Mouse (Mus musculus) CH12.LX (cell line): ENCODE measurements around the gene Shld2. TPM values are rescaled to one million over a fixed set of nuclear protein-coding genes. Genes with fewer than 3 reads are reported as not detected.

ENCODE experiments used
- DNase-seq: peaks from one replicate; pipeline ENCODE4 v3.0.0-alpha.2; 2013; ENCODE audit errors: extremely low read depth
- H3K27ac ChIP-seq: 2 replicates; pipeline ENCODE4 v1.5.1; 2012; ENCODE audit warnings: low read depth, mild to moderate bottlenecking, control low read depth, moderate library complexity; ENCODE audit not compliant: insufficient read depth
- H3K27me3 ChIP-seq: replicated peaks from 2 replicates; pipeline ENCODE3; 2012; ENCODE audit warnings: inconsistent platforms
- H3K36me3 ChIP-seq, 2 experiments: replicated peaks in 1 of 2; 2 replicates each; pipeline versions ENCODE3 to v1.6.1; 2012; ENCODE audit warnings: inconsistent platforms in 1 of 2, low read length in 1 of 2, mild to moderate bottlenecking in 1 of 2, mixed read lengths in 1 of 2, moderate library complexity in 1 of 2; ENCODE audit not compliant: control insufficient read depth in 1 of 2, insufficient read depth in 1 of 2
- H3K4me1 ChIP-seq, 2 experiments: 2 replicates each; pipeline ENCODE4 v1.6.1; 2012; ENCODE audit warnings: inconsistent platforms in 1 of 2, moderate library complexity in 1 of 2; ENCODE audit not compliant: insufficient read depth in 2 of 2, control insufficient read depth in 1 of 2
- H3K4me2 ChIP-seq: 2 replicates; pipeline ENCODE4 v1.6.1; 2012; ENCODE audit warnings: low read depth, mild to moderate bottlenecking, control low read depth; ENCODE audit not compliant: poor library complexity, insufficient read depth, severe bottlenecking
- H3K4me3 ChIP-seq, 3 experiments: fragments of 150-350 bp in 1 of 3; sonication (generic) in 1 of 3; replicated peaks in 1 of 3; 2 replicates each; pipeline versions ENCODE3 to v1.5.1; 2011 to 2012; ENCODE audit warnings: low read depth in 2 of 3, low read length in 2 of 3, mild to moderate bottlenecking in 2 of 3, moderate library complexity in 2 of 3, control low read depth in 1 of 3, improper control_type of control experiment in 1 of 3, inconsistent platforms in 1 of 3, mixed read lengths in 1 of 3; ENCODE audit not compliant: poor library complexity in 1 of 3
- H3K79me2 ChIP-seq: replicated peaks from 2 replicates; pipeline ENCODE4 v1.6.1; 2012; ENCODE audit warnings: mild to moderate bottlenecking, moderate library complexity; ENCODE audit not compliant: control insufficient read depth, poor library complexity, insufficient read depth, severe bottlenecking; ENCODE audit errors: extremely low read depth
- H3K9ac ChIP-seq: 2 replicates; pipeline ENCODE4 v1.6.1; 2012; ENCODE audit warnings: low read depth, mild to moderate bottlenecking, control low read depth, moderate library complexity; ENCODE audit not compliant: insufficient read depth
- H3K9me3 ChIP-seq: replicated peaks from 2 replicates; pipeline ENCODE3; 2012; ENCODE audit warnings: low read length, inconsistent platforms, mixed read lengths
- BHLHE40 ChIP-seq: IDR thresholded peaks from 2 replicates; pipeline ENCODE4 v1.6.1; 2011; ENCODE audit warnings: mild to moderate bottlenecking, low read depth, low read length, improper control_type of control experiment
- CHD1 ChIP-seq: IDR thresholded peaks from 2 replicates; pipeline ENCODE4 v1.6.1; 2012; ENCODE audit warnings: low read depth, low read length, improper control_type of control experiment, inconsistent platforms
- CTCF ChIP-seq, 2 experiments: IDR thresholded peaks in 1 of 2; conservative IDR thresholded peaks in 1 of 2; 2 replicates each; pipeline ENCODE4 v1.5.1; 2011 to 2012; ENCODE audit warnings: low read depth in 2 of 2, low read length in 2 of 2, improper control_type of control experiment in 1 of 2, inconsistent platforms in 1 of 2, mild to moderate bottlenecking in 1 of 2, moderate library complexity in 1 of 2
- ELF1 ChIP-seq: IDR thresholded peaks from 2 replicates; pipeline ENCODE4 v1.6.1; 2014; ENCODE audit warnings: low read depth, mild to moderate bottlenecking, inconsistent platforms, low read length, improper control_type of control experiment
- IRF4 ChIP-seq: IDR thresholded peaks from 2 replicates; pipeline ENCODE4 v1.6.1; 2014; ENCODE audit warnings: low read depth, mild to moderate bottlenecking, inconsistent platforms, low read length, improper control_type of control experiment
- JUND ChIP-seq: conservative IDR thresholded peaks from 2 replicates; pipeline ENCODE4 v1.6.1; 2011; ENCODE audit warnings: low read depth, low read length, improper control_type of control experiment
- KAT2A ChIP-seq: IDR thresholded peaks from 2 replicates; pipeline ENCODE4 v1.6.1; 2012; ENCODE audit warnings: low read length, improper control_type of control experiment, inconsistent platforms; ENCODE audit not compliant: insufficient replicate concordance
- MAX ChIP-seq: IDR thresholded peaks from 2 replicates; pipeline ENCODE4 v1.6.1; 2011; ENCODE audit warnings: low read length, improper control_type of control experiment
- MEF2A ChIP-seq: IDR thresholded peaks from 2 replicates; pipeline ENCODE4 v1.6.1; 2014; ENCODE audit warnings: low read depth, mild to moderate bottlenecking, inconsistent platforms, low read length, improper control_type of control experiment, borderline replicate concordance
- POLR2A ChIP-seq: IDR thresholded peaks from 2 replicates; pipeline ENCODE4 v1.6.1; 2011; ENCODE audit warnings: low read depth, mild to moderate bottlenecking, improper control_type of control experiment, low read length
- POLR2AphosphoS2 ChIP-seq: IDR thresholded peaks from 2 replicates; pipeline ENCODE4 v1.6.1; 2011; ENCODE audit warnings: low read depth, low read length, improper control_type of control experiment
- RAD21 ChIP-seq: IDR thresholded peaks from 2 replicates; pipeline ENCODE4 v1.6.1; 2011; ENCODE audit warnings: low read depth, mild to moderate bottlenecking, low read length, improper control_type of control experiment, moderate library complexity
- SIN3A ChIP-seq: IDR thresholded peaks from 2 replicates; pipeline ENCODE4 v1.6.1; 2012; ENCODE audit warnings: low read length, improper control_type of control experiment, inconsistent platforms
- SMC3 ChIP-seq: IDR thresholded peaks from 2 replicates; pipeline ENCODE4 v1.6.1; 2011; ENCODE audit warnings: low read depth, low read length, improper control_type of control experiment
- TCF12 ChIP-seq: IDR thresholded peaks from 2 replicates; pipeline ENCODE4 v1.6.1; 2014; ENCODE audit warnings: low read depth, mild to moderate bottlenecking, inconsistent platforms, low read length, improper control_type of control experiment
- USF1 ChIP-seq: IDR thresholded peaks from 2 replicates; pipeline ENCODE4 v1.6.1; 2014; ENCODE audit warnings: low read depth, mild to moderate bottlenecking, inconsistent platforms, low read length, improper control_type of control experiment
- USF2 ChIP-seq: conservative IDR thresholded peaks from 2 replicates; pipeline ENCODE4 v1.6.1; 2011; ENCODE audit warnings: low read depth, low read length, improper control_type of control experiment
- ZKSCAN1 ChIP-seq: IDR thresholded peaks from 2 replicates; pipeline ENCODE4 v1.6.1; 2012; ENCODE audit warnings: low read depth, inconsistent platforms, low read length, improper control_type of control experiment, borderline replicate concordance
- ZMIZ1 ChIP-seq: IDR thresholded peaks from 2 replicates; pipeline ENCODE4 v1.6.1; 2012; ENCODE audit warnings: low read depth, mild to moderate bottlenecking, inconsistent platforms, low read length, improper control_type of control experiment
- ZNF384 ChIP-seq: IDR thresholded peaks from 2 replicates; pipeline ENCODE4 v1.6.1; 2012; ENCODE audit warnings: low read depth, low read length, improper control_type of control experiment, inconsistent platforms
- dilution Hi-C: fragments of 300-500 bp; cut with MboI; formaldehyde crosslinking; loops from 2 replicates; pipeline ENCODE4 v1.14.3; 2020; ENCODE audit warnings: low sequenced_read_pairs; ENCODE audit not compliant: extremely low pct_unique_long_range_greater_than_20kb, extremely low pct_ligation_motif_present
- in situ Hi-C: fragments of 300-500 bp; cut with MboI; formaldehyde crosslinking; loops from 3 replicates; pipeline ENCODE4 v1.14.3; 2019; ENCODE audit warnings: low sequenced_read_pairs, low pct_ligation_motif_present, low pct_unique_long_range_greater_than_20kb, mixed read lengths
- polyA plus RNA-seq: library from polyadenylated mRNA; unstranded; fragments of >175 nt; gene quantifications from 2 replicates; pipeline ENCODE4 v1.2.1, GENCODE M21; 2012; ENCODE audit warnings: low read depth; ENCODE audit not compliant: insufficient read length
- total RNA-seq, 2 experiments: library from RNA; depleted of rRNA; stranded (reverse); fragments of 300-350 nt in 1 of 2; fragments of >200 nt in 1 of 2; gene quantifications; 2 replicates each; pipeline ENCODE4 v1.2.3; 2012 to 2014

Shld2 gene
- total and polyA plus RNA-seq, 3 experiments, result 12.0 to 21.8 (median 13.9) TPM

DNA sequence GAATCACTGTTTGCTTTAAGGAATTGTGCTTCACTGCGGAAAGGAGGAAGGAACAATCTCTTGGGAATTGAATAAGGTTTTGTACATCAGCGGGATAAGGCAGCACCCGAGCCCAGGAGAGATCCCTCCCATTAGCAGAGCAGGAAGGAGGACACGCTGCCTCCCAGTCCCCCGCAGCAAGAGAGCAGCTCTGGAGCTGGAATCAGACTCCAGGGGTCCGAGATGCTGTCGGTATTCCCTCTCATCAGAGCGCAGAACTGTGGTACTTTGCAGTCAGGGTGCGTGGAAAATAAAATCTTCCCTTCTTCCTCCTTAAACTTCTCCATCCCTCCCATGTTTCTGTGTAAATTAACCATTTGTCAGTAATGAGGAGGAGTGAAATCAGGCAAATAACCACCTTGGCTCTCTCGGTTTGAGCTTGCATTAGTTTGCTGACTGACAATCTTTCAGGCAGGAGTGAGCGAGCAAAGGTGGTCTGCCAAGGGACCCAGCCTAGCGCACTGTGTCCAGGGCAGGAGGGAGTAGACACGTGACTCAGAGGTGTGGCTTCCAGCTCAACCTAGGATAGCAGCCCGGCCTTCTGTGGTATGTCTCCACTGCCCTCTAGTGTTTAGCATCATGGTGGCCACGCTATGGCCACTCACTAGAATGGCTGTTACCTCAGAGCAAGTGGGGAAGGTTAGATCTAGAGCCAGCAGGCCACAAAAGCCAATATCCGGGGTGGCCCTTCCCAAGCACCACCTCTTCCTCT is 75.5 kb downstream of the Shld2 start:
- H3K27ac ChIP-seq, result no peak overlapping the region
- no peak overlapping the region for H3K9ac ChIP-seq
- TF ChIP-seq MAX (peak; percentile 84), MEF2A (no peak), ELF1 (no peak), KAT2A (no peak), CHD1 (no peak), USF1 (peak; percentile 86), BHLHE40 (peak; percentile 84), POLR2AphosphoS2 (no peak), CTCF (conservative IDR thresholded peaks at IDR 0.05 in 1 of 2, IDR thresholded peaks at IDR 0.05 in 1 of 2; ENCODE audit: low read depth in 2 of 2, low read length in 2 of 2) (peak; percentile 30 to 90; a peak in 3 of 4 replicates), SMC3 (peak; percentile 80), RAD21 (peak; percentile 87), IRF4 (peak; percentile 36; the same call in 1 of the 2 replicates), JUND (no peak), USF2 (peak; percentile 82), SIN3A (no peak), ZKSCAN1 (no peak), POLR2A (no peak)
- in situ Hi-C loops (loop anchor here (10.0 kb wide), 1 partner anchor 150 kb away; the partner anchor contains the start of gene Anxa8), dilution Hi-C loops (no loop called here)
- DNase-seq, result peak; percentile 60
- no peak overlapping the region for H3K4me3 ChIP-seq
- peaks cover 6 to 25% of the 10 kb centered on the region in 2 experiments; a peak in 3 of 4 replicates for H3K4me1 ChIP-seq
- peaks cover 3% of the 10 kb centered on the region for H3K9me3 ChIP-seq
- H3K27me3 ChIP-seq, result no peaks in the 10 kb centered on the region
- H3K36me3 ChIP-seq, result peaks cover 6 to 58% of the 10 kb centered on the region in 2 experiments
- no peaks in the 10 kb centered on the region for H3K79me2 ChIP-seq
- H3K4me2 ChIP-seq, result no peak overlapping the region

DNA sequence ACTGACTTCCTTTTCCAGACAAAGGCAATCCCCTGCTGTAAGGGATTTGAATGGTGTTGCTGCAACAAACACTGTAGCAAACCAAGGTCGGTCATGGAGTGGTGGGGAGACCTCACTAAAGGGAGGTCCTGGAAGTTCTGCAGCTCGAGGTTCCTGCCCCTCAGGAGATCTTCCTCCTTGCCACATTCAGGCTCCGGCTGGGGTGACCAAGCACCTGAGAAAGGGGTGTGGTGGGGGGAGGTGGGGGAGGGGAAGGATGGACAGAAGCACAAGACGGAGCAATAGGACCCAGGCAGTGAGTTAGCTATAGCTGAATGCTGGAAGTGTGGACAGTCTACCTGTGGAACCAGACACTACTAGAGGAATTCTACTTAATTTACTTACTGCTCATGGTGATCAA is 76.4 kb downstream of the Shld2 start:
- Histone ChIP-seq H3K27ac (no peak overlapping the region), H3K36me3 (peaks cover 6 to 55% of the 10 kb centered on the region in 2 experiments), H3K27me3 (no peaks in the 10 kb centered on the region), H3K9ac (no peak overlapping the region), H3K79me2 (no peaks in the 10 kb centered on the region), H3K4me3 (no peak overlapping the region), H3K9me3 (peaks cover 3% of the 10 kb centered on the region), H3K4me1 (peaks cover 11 to 25% of the 10 kb centered on the region in 2 experiments), H3K4me2 (no peak overlapping the region)
- in situ Hi-C loops (loop anchor here (10.0 kb wide), 1 partner anchor 149 kb away; the partner anchor contains the start of gene Anxa8), dilution Hi-C loops (no loop called here)
- no peak for DNase-seq
- TF ChIP-seq ZMIZ1 (no peak), ELF1 (no peak), ZNF384 (no peak), TCF12 (no peak)
